Mouse (Mus musculus) induced T-regulatory cell, adult 2 months (primary cell): ENCODE results near the gene Eif4g3.

Experiments
- DNase-seq: peaks from one replicate; pipeline ENCODE4 v3.0.0-alpha.2; 2012; ENCODE audit warnings: low read depth

The Eif4g3 gene

GRCm38 (mm10) chr4:138101795-138102194 is 109.0 kb downstream of the Eif4g3 start:
- no peak for DNase-seq

- DNase-seq: peak; percentile 23
These were observed 109.6 kb downstream of the Eif4g3 start for GRCm38 (mm10) chr4:138102413-138102812.

- DNase-seq: no peak
These were observed 112.1 kb downstream of the Eif4g3 start for GRCm38 (mm10) chr4:138104967-138105366.

- DNase-seq: peak; percentile 83
These were observed 114.9 kb downstream of the Eif4g3 start for GRCm38 (mm10) chr4:138107441-138108409.

GRCm38 (mm10) chr4:138108541-138108940 is 115.7 kb downstream of the Eif4g3 start:
- no peak for DNase-seq

- DNase-seq: no peak
These were observed 116.5 kb downstream of the Eif4g3 start for GRCm38 (mm10) chr4:138109332-138109731.

- no peak for DNase-seq
These were observed 119.0 kb downstream of the Eif4g3 start for GRCm38 (mm10) chr4:138111858-138112257.

- DNase-seq: no peak
These were observed 126.9 kb downstream of the Eif4g3 start for GRCm38 (mm10) chr4:138119740-138120139.

GRCm38 (mm10) chr4:138124046-138124445 is 131.2 kb downstream of the Eif4g3 start:
- DNase-seq: no peak

GRCm38 (mm10) chr4:138127371-138127770 is 134.5 kb downstream of the Eif4g3 start:
- no peak for DNase-seq

GRCm38 (mm10) chr4:138127781-138128180 is 135.0 kb downstream of the Eif4g3 start:
- no peak for DNase-seq

- peak; percentile 37 for DNase-seq
These were observed 137.3 kb downstream of the Eif4g3 start for GRCm38 (mm10) chr4:138130149-138130548.

- no peak for DNase-seq
These were observed 138.4 kb downstream of the Eif4g3 start for GRCm38 (mm10) chr4:138131226-138131625.

- DNase-seq: no peak
These were observed 138.9 kb downstream of the Eif4g3 start for GRCm38 (mm10) chr4:138131716-138132115.

GRCm38 (mm10) chr4:138133360-138133759 is 140.5 kb downstream of the Eif4g3 start:
- DNase-seq: no peak

- DNase-seq: no peak
These were observed 144.5 kb downstream of the Eif4g3 start for GRCm38 (mm10) chr4:138137336-138137735.

- DNase-seq: no peak
These were observed 145.0 kb downstream of the Eif4g3 start for GRCm38 (mm10) chr4:138137804-138138203.

GRCm38 (mm10) chr4:138138219-138138618 is 145.4 kb downstream of the Eif4g3 start:
- DNase-seq: no peak

- no peak for DNase-seq
These were observed 148.5 kb downstream of the Eif4g3 start for GRCm38 (mm10) chr4:138141358-138141757.

- peak; percentile 62 for DNase-seq
These were observed 154.4 kb downstream of the Eif4g3 start for GRCm38 (mm10) chr4:138147176-138147575.

- DNase-seq: no peak
These were observed 157.2 kb downstream of the Eif4g3 start for GRCm38 (mm10) chr4:138149977-138150376.

GRCm38 (mm10) chr4:138151226-138151625 is 158.4 kb downstream of the Eif4g3 start:
- DNase-seq: no peak

- peak; percentile 78 for DNase-seq
These were observed 161.2 kb downstream of the Eif4g3 start for GRCm38 (mm10) chr4:138153980-138154379.

- no peak for DNase-seq
These were observed 168.1 kb downstream of the Eif4g3 start for GRCm38 (mm10) chr4:138160918-138161317.
